Mouse (Mus musculus) CD8-positive naive resting alpha-beta T cell, adult 2 months (primary cell): ENCODE measurements around the gene Hacd2.

ENCODE experiments used
- DNase-seq, 2 experiments: peaks; one replicate each; pipeline ENCODE4 v3.0.0; 2022; ENCODE audit warnings: low read depth in 2 of 2, low spot score in 2 of 2

The Hacd2 gene

GRCm38 (mm10) chr16:35022242-35023137 lies at the start of gene Hacd2:
Gene Hacd2 (plus strand): TSS chr16:35022428.
- DNase-seq, result peak; percentile 79 to 92

DNA sequence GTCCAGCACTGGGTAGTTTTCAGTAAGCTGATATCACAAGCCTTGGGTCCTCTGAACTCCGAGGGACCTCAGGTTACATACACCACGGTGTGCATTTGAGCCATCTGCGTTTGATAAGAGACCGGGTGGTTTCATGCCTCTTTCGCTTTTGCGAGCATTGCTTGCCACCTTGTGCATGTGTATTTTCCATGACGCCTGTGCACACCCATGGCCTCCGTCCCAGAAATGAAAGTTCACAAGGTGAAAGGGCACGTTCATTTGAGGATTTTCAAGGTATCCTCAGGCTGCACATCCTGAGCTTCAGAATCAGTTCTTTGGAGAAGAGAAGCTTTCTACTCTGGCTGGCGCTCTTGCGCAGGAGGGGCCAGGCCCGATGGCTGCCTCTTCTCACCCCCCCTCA lies 49.8 kb upstream of the Hacd2 start:
- DNase-seq, result no peak

DNA sequence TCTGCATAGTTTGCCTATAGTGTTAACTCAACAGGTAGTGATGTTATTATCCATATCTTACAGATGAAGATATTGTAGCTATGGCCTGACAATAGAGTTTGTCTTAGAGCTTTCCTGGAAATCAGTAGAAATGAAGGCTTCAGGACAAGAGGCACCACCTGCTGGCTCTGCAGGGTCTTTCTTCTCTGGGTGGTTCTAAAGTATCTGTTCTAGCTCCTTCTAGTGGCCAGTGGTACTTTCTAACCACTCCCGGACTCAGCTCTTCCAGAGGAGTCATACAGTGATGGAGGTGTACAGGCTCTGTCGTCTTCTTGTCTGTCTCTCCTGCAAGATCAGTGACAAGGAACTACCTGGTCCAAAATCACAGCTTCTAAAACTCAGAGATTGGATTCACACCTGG lies 46.7 kb upstream of the Hacd2 start:
- DNase-seq, result no peak

GRCm38 (mm10) chr16:34976630-34977029 lies 45.6 kb upstream of the Hacd2 start:
- DNase-seq, result no peak

GRCm38 (mm10) chr16:34978018-34978417 lies 44.2 kb upstream of the Hacd2 start:
- DNase-seq, result no peak

- no peak for DNase-seq
These were observed 41.2 kb upstream of the Hacd2 start for GRCm38 (mm10) chr16:34981009-34981408.

- no peak for DNase-seq
These were observed 37.8 kb upstream of the Hacd2 start for GRCm38 (mm10) chr16:34984203-34985030.

DNA sequence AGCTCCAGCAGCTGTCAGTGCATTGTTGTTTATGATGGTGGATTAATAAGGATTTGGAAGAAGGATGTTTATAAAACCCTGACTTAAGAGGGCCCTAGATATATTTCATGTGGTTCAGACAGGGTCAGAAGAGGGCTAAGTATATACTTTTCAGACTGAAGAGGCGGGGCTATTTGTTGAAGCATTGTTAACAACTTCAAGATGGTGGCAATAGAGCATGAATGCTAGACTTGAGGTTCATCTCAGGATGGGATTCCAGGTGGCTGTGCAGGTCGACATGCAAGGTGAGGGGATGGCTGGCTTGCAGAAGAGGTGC lies 37.2 kb upstream of the Hacd2 start:
- DNase-seq, result no peak

DNA sequence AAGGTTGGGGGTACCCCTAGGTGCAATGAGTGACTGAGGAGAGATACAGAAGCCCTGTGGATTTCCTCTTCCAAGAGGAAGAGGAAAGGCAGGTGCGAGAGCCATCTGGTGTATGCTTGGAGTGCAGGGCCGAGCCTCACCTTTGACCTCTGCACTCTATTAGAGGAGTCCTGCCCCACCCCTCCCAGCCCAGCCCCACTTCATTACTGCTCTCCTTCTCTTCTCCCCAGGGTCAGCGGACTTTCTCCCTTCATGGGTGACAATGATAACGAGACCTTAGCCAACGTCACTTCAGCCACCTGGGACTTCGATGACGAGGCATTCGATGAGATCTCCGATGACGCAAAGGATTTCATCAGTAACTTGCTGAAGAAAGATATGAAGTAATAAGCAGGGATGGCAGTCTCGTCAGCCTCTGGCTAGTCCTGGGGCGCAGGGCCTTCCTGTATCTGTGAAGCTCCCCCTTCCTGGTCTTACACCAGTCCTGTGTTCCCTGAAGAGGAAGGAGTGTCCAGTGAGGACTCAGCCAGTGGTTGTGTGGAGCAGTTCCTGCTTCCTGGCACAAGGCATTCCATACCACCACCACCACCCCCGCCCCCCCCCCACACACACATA lies 35.9 kb upstream of the Hacd2 start:
- no peak for DNase-seq

DNA sequence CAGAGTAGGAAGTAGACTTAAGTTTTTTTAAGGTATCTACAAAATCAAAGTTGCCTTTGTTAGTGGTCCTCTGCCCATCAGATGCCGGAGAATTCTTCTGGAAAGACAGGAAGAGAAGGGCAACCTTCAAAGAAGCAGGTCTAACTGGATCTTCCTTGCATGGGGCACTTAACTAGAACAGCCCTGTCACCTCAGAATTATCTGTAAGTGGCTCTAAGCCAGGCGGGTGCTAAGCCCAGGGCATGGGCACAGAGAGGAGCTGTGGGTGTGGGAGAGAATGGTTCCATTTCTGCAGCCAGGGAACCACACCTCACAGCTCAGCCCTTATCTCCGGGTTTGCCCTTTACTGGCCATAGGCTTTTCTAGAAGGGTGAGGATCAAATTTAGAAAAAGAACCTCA lies 30.9 kb upstream of the Hacd2 start:
- no peak for DNase-seq

GRCm38 (mm10) chr16:34992854-34993253 lies 29.4 kb upstream of the Hacd2 start:
- no peak for DNase-seq

GRCm38 (mm10) chr16:34993694-34994330 lies 28.4 kb upstream of the Hacd2 start:
- no peak for DNase-seq

- DNase-seq, result no peak
These were observed 27.5 kb upstream of the Hacd2 start for GRCm38 (mm10) chr16:34994641-34995141.

DNA sequence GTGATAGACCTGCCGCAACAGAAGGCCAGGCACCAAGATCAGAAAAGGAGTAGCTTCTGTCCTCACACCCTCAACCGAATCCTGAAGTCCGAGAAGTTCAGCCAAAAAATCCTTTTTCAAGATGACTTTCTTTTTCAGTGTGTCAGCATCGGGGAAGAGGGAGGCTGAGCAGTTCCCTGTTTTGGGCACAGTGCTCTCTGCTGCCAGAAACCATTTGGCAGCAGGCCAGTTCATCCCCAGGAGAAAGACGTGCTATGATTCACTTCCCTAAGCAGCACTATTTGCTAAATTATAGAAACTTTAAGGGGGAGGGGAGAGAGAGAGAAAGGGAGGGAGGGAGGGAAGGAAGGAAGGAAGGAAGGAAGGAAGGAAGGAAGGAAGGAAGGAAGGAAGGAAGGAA lies 26.1 kb upstream of the Hacd2 start:
- DNase-seq, result no peak

- DNase-seq, result no peak
These were observed 25.2 kb upstream of the Hacd2 start for GRCm38 (mm10) chr16:34997052-34997451.

GRCm38 (mm10) chr16:34997576-34997975 lies 24.7 kb upstream of the Hacd2 start:
- DNase-seq, result no peak

DNA sequence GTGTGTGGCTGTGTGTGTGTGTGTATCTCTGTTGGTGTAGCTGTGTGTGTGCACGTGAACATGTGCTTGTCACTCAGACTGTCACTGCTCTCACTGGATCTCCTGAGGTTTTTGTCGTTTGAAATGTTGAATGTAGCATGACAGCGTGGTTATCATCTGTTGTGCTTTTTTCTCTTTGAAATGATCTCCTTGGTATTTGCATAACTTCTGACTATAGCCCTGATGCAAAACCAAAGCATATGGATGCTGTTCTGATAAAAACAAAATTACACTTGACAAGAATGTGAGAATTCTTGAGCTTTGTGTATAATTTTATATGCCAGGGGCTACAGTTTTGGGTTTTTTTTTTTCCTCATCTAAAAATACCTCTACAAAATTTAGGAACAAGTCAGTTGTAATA lies 23.2 kb upstream of the Hacd2 start:
- no peak for DNase-seq

DNA sequence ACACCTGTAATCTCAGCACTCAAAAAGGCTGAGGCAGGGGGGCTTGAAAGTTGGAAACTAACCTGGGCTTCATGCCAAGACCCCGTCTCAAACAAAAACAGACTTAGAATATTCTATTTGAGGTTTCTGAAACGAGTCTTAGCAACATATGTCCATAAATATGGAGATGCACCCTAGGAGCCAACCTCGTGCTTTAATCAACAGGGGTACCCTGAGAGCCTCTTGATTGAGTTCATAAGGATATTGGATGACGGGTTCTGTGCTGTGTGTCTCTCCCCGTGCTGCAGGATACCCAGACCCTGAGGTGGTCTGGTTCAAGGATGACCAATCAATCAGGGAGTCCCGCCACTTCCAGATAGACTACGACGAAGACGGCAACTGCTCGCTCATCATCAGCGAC lies 22.2 kb upstream of the Hacd2 start:
- DNase-seq, result no peak

GRCm38 (mm10) chr16:35000923-35001560 lies 21.2 kb upstream of the Hacd2 start:
- DNase-seq, result no peak

GRCm38 (mm10) chr16:35004356-35004755 lies 17.9 kb upstream of the Hacd2 start:
- DNase-seq, result no peak

- DNase-seq, result no peak
These were observed 17.5 kb upstream of the Hacd2 start for GRCm38 (mm10) chr16:35004756-35005155.
